In the genomic region with DNA sequence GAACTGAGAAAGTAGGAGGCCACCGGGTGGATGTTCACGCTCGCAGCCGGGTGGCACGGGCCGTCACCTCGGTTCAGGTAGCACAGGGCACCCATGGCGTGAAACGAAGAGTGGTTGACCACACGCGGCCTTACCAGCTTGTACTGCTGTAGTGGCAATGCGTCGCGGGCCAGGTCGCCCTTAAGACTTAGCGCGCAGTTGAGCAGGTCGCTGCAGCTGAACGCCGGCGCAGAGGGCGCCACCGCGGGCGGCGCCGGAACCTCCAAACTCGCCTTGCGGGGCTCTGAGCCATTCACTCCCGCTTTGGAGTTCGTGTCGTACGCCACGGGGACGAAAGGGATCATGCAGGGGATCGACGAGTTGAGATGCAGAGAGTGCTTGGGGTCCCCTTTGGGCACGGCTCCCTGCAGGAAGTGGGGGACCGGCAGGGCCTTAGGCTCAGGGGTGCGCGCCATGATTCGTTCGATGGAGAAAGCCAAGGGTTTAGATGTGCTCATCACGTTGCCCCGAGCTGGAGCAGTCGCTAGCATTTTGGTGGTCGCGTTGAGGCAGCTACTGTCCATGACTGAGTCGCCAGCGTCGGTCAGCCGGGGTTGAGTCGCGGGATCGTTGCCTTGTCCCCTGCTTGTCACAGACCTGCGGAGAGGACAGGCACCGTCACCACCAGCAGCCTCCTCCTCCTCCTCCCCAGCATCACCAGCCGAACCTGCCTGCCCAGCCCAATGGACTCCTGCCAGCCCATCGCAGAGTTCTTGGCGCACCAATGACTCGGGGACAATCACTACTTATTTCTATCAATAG, we compare ENCODE assay signal across 9 mouse cellular contexts. TPM values are rescaled to one million over a fixed set of nuclear protein-coding genes. Genes with fewer than 3 reads are reported as not detected.
A peak's percentile ranks its signal among the peaks of the same experiment; 100 is the strongest.
DNase-seq lines count a peak whose midpoint lies in the region; ATAC-seq and TF ChIP-seq lines count a peak whose summit lies in the region.
"Had no signal": no experiment of that assay in that cellular context is flagged by ENCODE, and none has a peak within 500 bp of the region (broad histone marks: within the 10 kb centered on the region; RNA-seq: fewer than 3 reads in every experiment).

No protein-coding gene starts in this region.

- no peak for ATAC-seq in midbrain, postnatal 0 days (ENCODE audit: low FRiP score)
- no peak for ATAC-seq in forebrain, embryonic 13.5 days
- ATAC-seq in liver, embryonic 12.5 days = no peak
- ATAC-seq in stomach, postnatal 0 days (ENCODE audit: low FRiP score, low TSS enrichment) = peak; percentile 18; the same call in 1 of the 2 replicates

- TF ChIP-seq CTCF in midbrain, postnatal 0 days (IDR thresholded peaks at IDR 0.05) = no peak
- TF ChIP-seq CTCF in stomach, postnatal 0 days (IDR thresholded peaks at IDR 0.05; ENCODE audit: low read depth) = no peak

- H3K4me1 ChIP-seq in midbrain, embryonic 10.5 days = peaks cover 36% of the 10 kb centered on the region
- no peaks in the 10 kb centered on the region for H3K4me1 ChIP-seq in midbrain, postnatal 0 days (ENCODE audit: insufficient read depth, low read length)
- peaks cover 43% of the 10 kb centered on the region for H3K4me1 ChIP-seq in forebrain, embryonic 13.5 days
- peaks cover 4% of the 10 kb centered on the region; the same call in 1 of the 2 replicates for H3K4me1 ChIP-seq in liver, embryonic 12.5 days
- no peaks in the 10 kb centered on the region for H3K4me1 ChIP-seq in stomach, postnatal 0 days (replicated peaks; ENCODE audit: control insufficient read depth, insufficient read depth)

- under 1% methylated on average over 61 of the region's 61 CpGs for WGBS in midbrain, embryonic 10.5 days
- WGBS in midbrain, postnatal 0 days = under 1% methylated on average over 61 of the region's 61 CpGs
- under 1% methylated on average over 61 of the region's 61 CpGs for WGBS in forebrain, embryonic 13.5 days
- WGBS in liver, embryonic 12.5 days (ENCODE audit: insufficient replicate concordance) = under 1% methylated on average over 61 of the region's 61 CpGs
- under 1% methylated on average over 61 of the region's 61 CpGs for WGBS in stomach, postnatal 0 days

- no peaks in the 10 kb centered on the region for H3K36me3 ChIP-seq in midbrain, embryonic 10.5 days
- H3K36me3 ChIP-seq in midbrain, postnatal 0 days (ENCODE audit: insufficient read depth, low read length) = no peaks in the 10 kb centered on the region
- H3K36me3 ChIP-seq in forebrain, embryonic 13.5 days (ENCODE audit: poor library complexity, severe bottlenecking) = no peaks in the 10 kb centered on the region
- H3K36me3 ChIP-seq in liver, embryonic 12.5 days = no peaks in the 10 kb centered on the region
- H3K36me3 ChIP-seq in stomach, postnatal 0 days (ENCODE audit: control insufficient read depth, insufficient read depth, low read length) = no peaks in the 10 kb centered on the region

- peak overlapping the region; percentile 24 for H3K27ac ChIP-seq in midbrain, embryonic 10.5 days (replicated peaks)
- H3K27ac ChIP-seq in midbrain, postnatal 0 days (ENCODE audit: low read depth, low read length) = no peak overlapping the region
- peak overlapping the region; percentile 63 for H3K27ac ChIP-seq in forebrain, embryonic 13.5 days
- H3K27ac ChIP-seq in liver, embryonic 12.5 days = no peak overlapping the region
- no peak overlapping the region for H3K27ac ChIP-seq in stomach, postnatal 0 days (replicated peaks)
- H3K27ac ChIP-seq: liver, embryonic 14.5 days had no signal

- H3K9me3 ChIP-seq in midbrain, embryonic 10.5 days (replicated peaks) = no peaks in the 10 kb centered on the region
- no peaks in the 10 kb centered on the region for H3K9me3 ChIP-seq in midbrain, postnatal 0 days (ENCODE audit: low read length)
- H3K9me3 ChIP-seq in forebrain, embryonic 13.5 days (replicated peaks) = no peaks in the 10 kb centered on the region
- H3K9me3 ChIP-seq in liver, embryonic 12.5 days (replicated peaks) = no peaks in the 10 kb centered on the region
- no peaks in the 10 kb centered on the region for H3K9me3 ChIP-seq in stomach, postnatal 0 days (ENCODE audit: control insufficient read depth, low read length)

- no peak overlapping the region for H3K9ac ChIP-seq in midbrain, postnatal 0 days (replicated peaks; ENCODE audit: low read length, poor library complexity, severe bottlenecking)
- peak overlapping the region; percentile 62 for H3K9ac ChIP-seq in forebrain, embryonic 13.5 days
- H3K9ac ChIP-seq in liver, embryonic 12.5 days = no peak overlapping the region
- no peak overlapping the region for H3K9ac ChIP-seq in stomach, postnatal 0 days (ENCODE audit: low read length)
- H3K9ac ChIP-seq: liver, embryonic 14.5 days had no signal

- H3K4me3 ChIP-seq in midbrain, embryonic 10.5 days = peak overlapping the region; percentile 58
- no peak overlapping the region; the same call in 1 of the 2 replicates for H3K4me3 ChIP-seq in midbrain, postnatal 0 days (ENCODE audit: low read depth, low read length)
- H3K4me3 ChIP-seq in forebrain, embryonic 13.5 days = peak overlapping the region; percentile 49
- H3K4me3 ChIP-seq in liver, embryonic 12.5 days = peak overlapping the region; percentile 3; the same call in 1 of the 2 replicates
- peak overlapping the region; percentile 21; the same call in 1 of the 2 replicates for H3K4me3 ChIP-seq in stomach, postnatal 0 days (ENCODE audit: low read depth, low read length)

- H3K4me2 ChIP-seq in midbrain, postnatal 0 days (ENCODE audit: low read depth, low read length, poor library complexity, severe bottlenecking) = no peak overlapping the region
- H3K4me2 ChIP-seq in forebrain, embryonic 13.5 days = peak overlapping the region; percentile 78
- H3K4me2 ChIP-seq in liver, embryonic 12.5 days = peak overlapping the region; percentile 31
- peak overlapping the region; percentile 19; the same call in 1 of the 2 replicates for H3K4me2 ChIP-seq in stomach, postnatal 0 days (replicated peaks; ENCODE audit: low read depth)

- peak; percentile 66 for DNase-seq in midbrain, embryonic 10.5 days (ENCODE audit: low spot score)
- no peak for DNase-seq in midbrain, postnatal 0 days (ENCODE audit: low spot score)
- DNase-seq in stomach, postnatal 0 days (ENCODE audit: low spot score) = peak; percentile 24
- DNase-seq in adrenal gland, postnatal 4 days (ENCODE audit: low spot score in 2 of 2) = no peak
- no peak for DNase-seq in spleen, adult 18-20 months
- DNase-seq: adrenal gland, adult 8-10 months had no signal

- no peak for TF ChIP-seq EP300 in stomach, postnatal 0 days (optimal IDR thresholded peaks at IDR 0.05)

- peaks cover 99% of the 10 kb centered on the region for H3K27me3 ChIP-seq in midbrain, embryonic 10.5 days (ENCODE audit: low read depth, poor library complexity, severe bottlenecking)
- H3K27me3 ChIP-seq in midbrain, postnatal 0 days (ENCODE audit: insufficient read depth, low read length) = peaks cover 72% of the 10 kb centered on the region
- peaks cover 82% of the 10 kb centered on the region for H3K27me3 ChIP-seq in forebrain, embryonic 13.5 days
- peaks cover 91% of the 10 kb centered on the region for H3K27me3 ChIP-seq in liver, embryonic 12.5 days (replicated peaks)
- peaks cover 36% of the 10 kb centered on the region for H3K27me3 ChIP-seq in stomach, postnatal 0 days (ENCODE audit: control insufficient read depth, insufficient read depth, low read length)

RNA-seq across cellular contexts. Expression of a gene that starts 0.5 kb away (rescaled TPM):
- polyA plus RNA-seq in midbrain, embryonic 10.5 days (2016; fragmentation: Nextera tagmentation; extraction: Ambion mirVana) = 4.4 and 6.4 TPM in 2 replicates
- total RNA-seq in midbrain, postnatal 0 days (2014; rRNA removed) = 0.90 and 1.3 TPM in 2 replicates
- polyA plus RNA-seq in midbrain, postnatal 0 days (2015; fragmentation: Nextera tagmentation; extraction: Ambion mirVana) = 5.8 and 10.8 TPM in 2 replicates
- 13.6 and 38.7 TPM in 2 replicates for polyA plus RNA-seq in forebrain, embryonic 13.5 days (2015; fragmentation: Nextera tagmentation; extraction: Ambion mirVana)
- not detected in 2 replicates for polyA plus RNA-seq in liver, embryonic 12.5 days (2016; fragmentation: Nextera tagmentation; extraction: Ambion mirVana)
- polyA plus RNA-seq in stomach, postnatal 0 days (2015; fragmentation: Nextera tagmentation; extraction: Ambion mirVana) = not detected in 2 replicates
- total RNA-seq in adrenal gland, postnatal 4 days (2021) = not detected
- total RNA-seq: adrenal gland, adult 8-10 months had no signal
- polyA plus RNA-seq: liver, embryonic 14.5 days had no signal

Comparison
In these comparisons a context has a peak if more than half of its experiments do, and no peak if none do; other contexts are left out.
1. DNase-seq: peak in midbrain, embryonic 10.5 days (single experiment) and stomach, postnatal 0 days (single experiment); none in midbrain, postnatal 0 days (single experiment), adrenal gland, postnatal 4 days (0 of 2) and spleen, adult 18-20 months (0 of 2).
2. H3K27ac ChIP-seq: peak in midbrain, embryonic 10.5 days (single experiment) and forebrain, embryonic 13.5 days (single experiment); none in midbrain, postnatal 0 days (single experiment), liver, embryonic 12.5 days (single experiment) and stomach, postnatal 0 days (single experiment).